ENCODE assay signal across 27 mouse cellular contexts in the genomic region with DNA sequence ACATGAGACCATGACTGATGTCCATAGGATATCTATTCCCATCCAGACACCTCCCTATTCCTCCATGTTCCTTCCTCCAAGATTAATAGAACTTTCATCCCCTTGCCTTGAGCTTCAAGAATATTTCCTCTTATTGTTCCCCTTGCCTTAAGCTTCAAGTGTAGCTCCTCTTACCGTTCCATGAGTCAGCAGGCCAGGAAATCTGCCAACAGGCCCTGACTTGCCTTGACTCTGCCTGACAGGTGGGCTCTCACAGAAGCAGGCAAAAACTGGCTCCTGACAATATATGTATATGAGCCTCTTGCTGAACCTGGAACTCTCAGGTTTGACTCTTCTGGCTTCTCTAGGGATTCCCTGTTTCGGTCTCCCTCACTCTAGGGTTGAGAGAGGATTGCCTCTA.
DNase-seq lines count a peak whose midpoint lies in the region; ATAC-seq lines count a peak whose summit lies in the region.
"Had no signal": no experiment of that assay in that cellular context is flagged by ENCODE, and none has a peak within 500 bp of the region (broad histone marks: within the 10 kb centered on the region; RNA-seq: fewer than 3 reads in every experiment).

No protein-coding gene starts in this region.

- WGBS in embryonic facial prominence, embryonic 14.5 days, result 70% methylated on average over 2 of the region's 2 CpGs
- 66% methylated on average over 2 of the region's 2 CpGs for WGBS in heart, embryonic 10.5 days

- no peaks in the 10 kb centered on the region for H3K36me3 ChIP-seq in embryonic facial prominence, embryonic 14.5 days (ENCODE audit: control insufficient read depth, insufficient read depth, low read length)
- H3K36me3 ChIP-seq in heart, embryonic 10.5 days, result no peaks in the 10 kb centered on the region
- H3K36me3 ChIP-seq: embryonic facial prominence, embryonic 15.5 days; hindbrain, embryonic 10.5 days; limb, embryonic 10.5 days; liver, embryonic 15.5 days; midbrain, embryonic 15.5 days; neural tube, embryonic 13.5 days had no signal

- ATAC-seq in embryonic facial prominence, embryonic 14.5 days (ENCODE audit: low read depth), result no peak
- ATAC-seq: activated CD4-positive, CD25-positive, alpha-beta regulatory T cell, adult 4 months; forebrain, embryonic 14.5 days; hindbrain, embryonic 16.5 days; intestine, embryonic 16.5 days; lung, postnatal 0 days; midbrain, embryonic 15.5 days had no signal

- H3K4me1 ChIP-seq in embryonic facial prominence, embryonic 14.5 days (ENCODE audit: control insufficient read depth, insufficient read depth, low read length), result no peaks in the 10 kb centered on the region
- H3K4me1 ChIP-seq in heart, embryonic 10.5 days, result no peaks in the 10 kb centered on the region
- H3K4me1 ChIP-seq: embryonic facial prominence, embryonic 15.5 days; hindbrain, embryonic 10.5 days; limb, embryonic 10.5 days; liver, embryonic 15.5 days had no signal

- no peak overlapping the region for H3K9ac ChIP-seq in embryonic facial prominence, embryonic 14.5 days (ENCODE audit: low read depth, low read length)
- H3K9ac ChIP-seq: embryonic facial prominence, embryonic 15.5 days; liver, embryonic 15.5 days; midbrain, embryonic 15.5 days; neural tube, embryonic 13.5 days had no signal

- no peak overlapping the region for H3K4me2 ChIP-seq in embryonic facial prominence, embryonic 14.5 days (ENCODE audit: low read depth, low read length)
- H3K4me2 ChIP-seq: embryonic facial prominence, embryonic 15.5 days; heart, embryonic 11.5 days; liver, embryonic 15.5 days; midbrain, embryonic 15.5 days; neural tube, embryonic 13.5 days had no signal

- no peak overlapping the region for H3K4me3 ChIP-seq in embryonic facial prominence, embryonic 14.5 days (ENCODE audit: low read depth, low read length)
- no peak overlapping the region for H3K4me3 ChIP-seq in heart, embryonic 10.5 days
- H3K4me3 ChIP-seq: embryonic facial prominence, embryonic 15.5 days; hindbrain, embryonic 10.5 days; layer of hippocampus, adult 2 months; limb, embryonic 10.5 days; liver, embryonic 15.5 days; midbrain, embryonic 15.5 days; neural tube, embryonic 13.5 days had no signal

- no peaks in the 10 kb centered on the region for H3K27me3 ChIP-seq in embryonic facial prominence, embryonic 14.5 days (replicated peaks; ENCODE audit: control insufficient read depth, insufficient read depth, low read length)
- H3K27me3 ChIP-seq in heart, embryonic 10.5 days (ENCODE audit: insufficient read depth, poor library complexity, severe bottlenecking), result no peaks in the 10 kb centered on the region
- H3K27me3 ChIP-seq: embryonic facial prominence, embryonic 15.5 days; liver, embryonic 15.5 days; midbrain, embryonic 15.5 days had no signal

- H3K9me3 ChIP-seq in embryonic facial prominence, embryonic 14.5 days (ENCODE audit: control insufficient read depth, low read length), result 0 out of 2 replicates have a peak, but pooled peaks cover 3% of the 10 kb centered on the region
- H3K9me3 ChIP-seq in heart, embryonic 10.5 days, result no peaks in the 10 kb centered on the region
- H3K9me3 ChIP-seq: embryonic facial prominence, embryonic 15.5 days; hindbrain, embryonic 10.5 days; limb, embryonic 10.5 days; liver, embryonic 15.5 days; midbrain, embryonic 15.5 days had no signal

- DNase-seq in adrenal gland, postnatal 25 days, result peak; percentile 12
- DNase-seq in adrenal gland, adult 18-20 months (ENCODE audit: low spot score in 2 of 2), result no peak
- peak; percentile 51 for DNase-seq in kidney, postnatal 10 days
- DNase-seq in kidney, adult 18-20 months, result no peak
- DNase-seq in 3T3-L1 (ENCODE audit: low read depth, low spot score), result peak; percentile 61
- peak; percentile 55 for DNase-seq in embryonic facial prominence, embryonic 14.5 days (ENCODE audit: low spot score)
- no peak for DNase-seq in heart, embryonic 10.5 days (ENCODE audit: low spot score)
- no peak for DNase-seq in thymus, postnatal 25 days
- DNase-seq: cerebellum, adult 2 months; cerebellum, postnatal 25 days; gastrocnemius, postnatal 10 days; liver; thymus, postnatal 36 days had no signal

- H3K27ac ChIP-seq in embryonic facial prominence, embryonic 14.5 days (replicated peaks; ENCODE audit: low read depth, low read length), result no peak overlapping the region
- no peak overlapping the region for H3K27ac ChIP-seq in heart, embryonic 10.5 days
- H3K27ac ChIP-seq: embryonic facial prominence, embryonic 15.5 days; hindbrain, embryonic 10.5 days; layer of hippocampus, adult 2 months; limb, embryonic 10.5 days; liver, embryonic 15.5 days; macrophage; midbrain, embryonic 15.5 days; neural tube, embryonic 13.5 days had no signal

Comparison
In these comparisons a context has a peak if more than half of its experiments do, and no peak if none do; other contexts are left out.
1. DNase-seq: peak in adrenal gland, postnatal 25 days (single experiment), kidney, postnatal 10 days (single experiment), 3T3-L1 (single experiment) and embryonic facial prominence, embryonic 14.5 days (single experiment); none in adrenal gland, adult 18-20 months (0 of 2), kidney, adult 18-20 months (single experiment), heart, embryonic 10.5 days (single experiment) and thymus, postnatal 25 days (single experiment).